Mouse (Mus musculus): ENCODE results near the gene Clk3. TPM values are rescaled to one million over a fixed set of nuclear protein-coding genes. Genes with fewer than 3 reads are reported as not detected.

Clk3 gene
- polyA plus RNA-seq (2015; fragmentation: Nextera tagmentation; extraction: Ambion mirVana) = 75.4 and 86.2 TPM in 2 replicates

GRCm38 (mm10) chr9:57765364-57766351 lies at the start of gene Clk3:
Gene Clk3, minus strand, starts transcription at chr9:57765860.
- Histone ChIP-seq H3K36me3 (replicated peaks) (peaks cover under 1% of the 10 kb centered on the region), H3K4me1 (peaks cover 39% of the 10 kb centered on the region), H3K27ac (peak within 1 kb of the TSS; percentile 98), H3K27me3 (replicated peaks) (no peaks in the 10 kb centered on the region), H3K9ac (peak within 1 kb of the TSS; percentile 75), H3K4me3 (peak within 1 kb of the TSS; percentile 59), H3K9me3 (no peaks in the 10 kb centered on the region), H3K4me2 (peak within 1 kb of the TSS; percentile 97)
- peak; percentile 77 for ATAC-seq (replicated peaks)
- under 1% methylated on average over 93 of the region's 93 CpGs for whole genome bisulfite sequencing

GRCm38 (mm10) chr9:57814866-57815265 lies 49.2 kb upstream of the Clk3 start:
- Histone ChIP-seq H3K27me3 (replicated peaks) (no peaks in the 10 kb centered on the region), H3K4me2 (no peak overlapping the region), H3K36me3 (replicated peaks) (no peaks in the 10 kb centered on the region), H3K9ac (no peak overlapping the region), H3K4me3 (no peak overlapping the region), H3K4me1 (peaks cover 65% of the 10 kb centered on the region), H3K27ac (no peak overlapping the region), H3K9me3 (no peaks in the 10 kb centered on the region)
- WGBS = 43% methylated on average over 3 of the region's 3 CpGs
- no peak for ATAC-seq (replicated peaks)

GRCm38 (mm10) chr9:57814014-57814413 lies 48.4 kb upstream of the Clk3 start:
- H3K4me1 ChIP-seq = peaks cover 73% of the 10 kb centered on the region

GRCm38 (mm10) chr9:57811793-57812733 lies 46.4 kb upstream of the Clk3 start:
- H3K4me2 ChIP-seq = no peak overlapping the region
- peak overlapping the region; percentile 60; the same call in 1 of the 2 replicates for H3K27ac ChIP-seq
- peaks cover 72% of the 10 kb centered on the region for H3K4me1 ChIP-seq
- no peaks in the 10 kb centered on the region for H3K27me3 ChIP-seq (replicated peaks)
- H3K9ac ChIP-seq = no peak overlapping the region
- WGBS = 40% methylated on average over 8 of the region's 8 CpGs
- H3K4me3 ChIP-seq = no peak overlapping the region
- H3K9me3 ChIP-seq = no peaks in the 10 kb centered on the region
- no peaks in the 10 kb centered on the region for H3K36me3 ChIP-seq (replicated peaks)
- no peak for ATAC-seq (replicated peaks)

More at GRCm38 (mm10) chr9:57814014-57814413, 48.4 kb upstream of the Clk3 start:
- no peak overlapping the region for H3K4me2 ChIP-seq
- no peak overlapping the region for H3K4me3 ChIP-seq
- no peak overlapping the region for H3K9ac ChIP-seq
- 13% methylated on average over 1 of the region's 1 CpGs for WGBS
- H3K36me3 ChIP-seq (replicated peaks) = no peaks in the 10 kb centered on the region
- H3K9me3 ChIP-seq = no peaks in the 10 kb centered on the region
- ATAC-seq (replicated peaks) = no peak
- H3K27ac ChIP-seq = 0 out of 2 replicates have a peak overlapping the region, but pooled peaks have one; percentile 32
- no peaks in the 10 kb centered on the region for H3K27me3 ChIP-seq (replicated peaks)

- no peak overlapping the region for H3K4me3 ChIP-seq
- H3K36me3 ChIP-seq (replicated peaks) = no peaks in the 10 kb centered on the region
- no peaks in the 10 kb centered on the region for H3K27me3 ChIP-seq (replicated peaks)
- H3K9me3 ChIP-seq = no peaks in the 10 kb centered on the region
- ATAC-seq (replicated peaks) = no peak
- 82% methylated on average over 3 of the region's 3 CpGs for WGBS
- H3K27ac ChIP-seq = 0 out of 2 replicates have a peak overlapping the region, but pooled peaks have one; percentile 6
- H3K4me1 ChIP-seq = peaks cover 67% of the 10 kb centered on the region
- no peak overlapping the region for H3K4me2 ChIP-seq
- no peak overlapping the region for H3K9ac ChIP-seq
Measured at GRCm38 (mm10) chr9:57810691-57811090, 45.0 kb upstream of the Clk3 start.

- Histone ChIP-seq H3K9me3 (no peaks in the 10 kb centered on the region), H3K27ac (peak overlapping the region; percentile 68), H3K4me3 (no peak overlapping the region), H3K4me1 (peaks cover 60% of the 10 kb centered on the region), H3K36me3 (replicated peaks) (no peaks in the 10 kb centered on the region), H3K27me3 (replicated peaks) (no peaks in the 10 kb centered on the region), H3K9ac (no peak overlapping the region), H3K4me2 (no peak overlapping the region)
- peak; percentile 44; the same call in 1 of the 2 replicates for ATAC-seq (replicated peaks)
- 22% methylated on average over 5 of the region's 5 CpGs for WGBS
Measured at GRCm38 (mm10) chr9:57808771-57809310, 43.2 kb upstream of the Clk3 start.

- ATAC-seq (replicated peaks) = no peak
- Histone ChIP-seq H3K4me1 (peaks cover 54% of the 10 kb centered on the region), H3K36me3 (replicated peaks) (no peaks in the 10 kb centered on the region), H3K9me3 (no peaks in the 10 kb centered on the region), H3K4me3 (no peak overlapping the region), H3K27me3 (replicated peaks) (no peaks in the 10 kb centered on the region), H3K27ac (no peak overlapping the region), H3K9ac (no peak overlapping the region), H3K4me2 (no peak overlapping the region)
- WGBS = 72% methylated on average over 4 of the region's 4 CpGs
Measured at GRCm38 (mm10) chr9:57807174-57807651, 41.6 kb upstream of the Clk3 start.

- H3K4me3 ChIP-seq = no peak overlapping the region
- H3K36me3 ChIP-seq (replicated peaks) = no peaks in the 10 kb centered on the region
- H3K9me3 ChIP-seq = no peaks in the 10 kb centered on the region
- H3K4me1 ChIP-seq = peaks cover 43% of the 10 kb centered on the region
- H3K27me3 ChIP-seq (replicated peaks) = no peaks in the 10 kb centered on the region
- H3K4me2 ChIP-seq = no peak overlapping the region
- no peak for ATAC-seq (replicated peaks)
- 65% methylated on average over 1 of the region's 1 CpGs for WGBS
- no peak overlapping the region for H3K27ac ChIP-seq
- no peak overlapping the region for H3K9ac ChIP-seq
Measured at GRCm38 (mm10) chr9:57806066-57806481, 40.4 kb upstream of the Clk3 start.

- WGBS = 78% methylated on average over 10 of the region's 10 CpGs
- Histone ChIP-seq H3K9me3 (no peaks in the 10 kb centered on the region), H3K27me3 (replicated peaks) (no peaks in the 10 kb centered on the region), H3K9ac (no peak overlapping the region), H3K4me1 (peaks cover 35% of the 10 kb centered on the region), H3K4me3 (no peak overlapping the region), H3K36me3 (replicated peaks) (no peaks in the 10 kb centered on the region), H3K4me2 (no peak overlapping the region), H3K27ac (no peak overlapping the region)
- ATAC-seq (replicated peaks) = no peak
Measured at GRCm38 (mm10) chr9:57805087-57805737, 39.6 kb upstream of the Clk3 start.

- Histone ChIP-seq H3K4me3 (no peak overlapping the region), H3K27ac (peak overlapping the region; percentile 2; the same call in 1 of the 2 replicates), H3K4me2 (no peak overlapping the region), H3K9ac (no peak overlapping the region), H3K9me3 (no peaks in the 10 kb centered on the region), H3K36me3 (replicated peaks) (no peaks in the 10 kb centered on the region), H3K4me1 (peaks cover 27% of the 10 kb centered on the region), H3K27me3 (replicated peaks) (no peaks in the 10 kb centered on the region)
- 37% methylated on average over 4 of the region's 4 CpGs for WGBS
- ATAC-seq (replicated peaks) = no peak
Measured at GRCm38 (mm10) chr9:57803839-57804238, 38.2 kb upstream of the Clk3 start.

- Histone ChIP-seq H3K27me3 (replicated peaks) (no peaks in the 10 kb centered on the region), H3K36me3 (replicated peaks) (no peaks in the 10 kb centered on the region), H3K4me1 (peaks cover 23% of the 10 kb centered on the region), H3K27ac (peak overlapping the region; percentile 2; the same call in 1 of the 2 replicates), H3K4me2 (no peak overlapping the region), H3K9ac (no peak overlapping the region), H3K9me3 (no peaks in the 10 kb centered on the region), H3K4me3 (no peak overlapping the region)
- WGBS = 35% methylated on average over 3 of the region's 3 CpGs
- no peak for ATAC-seq (replicated peaks)
Measured at GRCm38 (mm10) chr9:57803047-57803446, 37.4 kb upstream of the Clk3 start.

Measured in midbrain, embryonic 15.5 days (tissue).